Mouse (Mus musculus): Measurements from ENCODE around the gene Gm11985. TPM values are rescaled to one million over a fixed set of nuclear protein-coding genes. Genes with fewer than 3 reads are reported as not detected.

Gm11985 gene
- polyA plus RNA-seq, 1 experiment from 2014 or later: not detected

DNA sequence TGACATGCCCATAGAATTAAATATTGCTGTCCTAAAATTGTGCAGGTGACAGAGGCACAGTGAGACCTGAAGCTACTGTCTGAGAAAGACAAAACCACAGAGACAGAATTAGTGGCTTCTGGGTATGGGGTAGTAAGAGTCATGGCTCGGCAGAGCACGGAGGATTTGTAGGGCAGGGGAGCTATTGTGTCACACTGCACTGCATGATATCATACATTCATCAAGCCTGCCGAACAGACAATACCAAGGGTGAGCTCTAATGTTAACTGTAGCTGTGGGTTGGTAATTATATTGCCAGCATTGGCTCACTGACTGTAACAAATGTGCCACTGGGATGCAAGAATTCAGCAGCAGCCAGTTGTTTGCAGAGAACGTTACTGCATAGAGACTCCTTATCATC is 24.0 kb downstream of the Gm11985 start:
- H3K4me1 ChIP-seq: 0 out of 2 replicates have a peak, but pooled peaks cover 2% of the 10 kb centered on the region
- no peaks in the 10 kb centered on the region for H3K27me3 ChIP-seq (ENCODE audit: low read depth, poor library complexity, severe bottlenecking)
- no peak for DNase-seq (ENCODE audit: low spot score)
- no peaks in the 10 kb centered on the region for H3K9me3 ChIP-seq (replicated peaks)
- no peak overlapping the region for H3K4me3 ChIP-seq
- 92% methylated on average over 4 of the region's 4 CpGs for WGBS
- H3K36me3 ChIP-seq: no peaks in the 10 kb centered on the region
- H3K27ac ChIP-seq: no peak overlapping the region

DNA sequence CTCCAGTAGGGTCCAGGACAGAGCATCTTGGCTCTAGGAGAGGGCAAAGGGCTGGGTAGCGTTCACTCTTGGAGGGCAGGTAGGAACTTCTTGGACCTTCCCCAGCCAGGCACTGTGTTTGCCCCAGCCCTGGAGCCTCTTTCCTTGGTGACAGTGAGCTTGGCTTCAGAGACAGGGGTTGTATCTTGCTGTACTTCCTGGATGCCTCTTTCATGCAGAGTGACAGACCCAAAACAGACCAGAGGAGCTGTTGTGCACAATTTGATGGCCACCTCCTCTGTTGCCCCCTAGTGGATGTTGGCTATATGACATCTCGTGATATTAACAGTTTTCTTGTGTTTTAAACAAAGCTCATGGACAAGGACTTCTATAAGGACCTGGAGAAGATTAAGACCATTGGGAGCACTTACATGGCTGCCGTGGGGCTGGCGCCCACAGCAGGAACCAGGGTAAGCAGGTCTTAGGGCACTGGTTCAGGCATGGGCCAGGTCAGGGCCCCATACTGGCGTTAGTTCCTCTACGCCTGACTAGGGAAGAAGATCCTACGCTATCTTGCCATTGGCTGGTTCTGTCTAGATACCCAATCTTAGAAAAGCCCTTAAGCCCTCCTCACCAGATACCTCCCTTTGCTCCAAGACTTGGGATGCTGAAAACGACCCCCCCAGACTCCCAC is 26.7 kb downstream of the Gm11985 start:
- H3K9me3 ChIP-seq (replicated peaks): no peaks in the 10 kb centered on the region
- peak; percentile 40 for DNase-seq (ENCODE audit: low spot score)
- no peak overlapping the region for H3K27ac ChIP-seq

DNA sequence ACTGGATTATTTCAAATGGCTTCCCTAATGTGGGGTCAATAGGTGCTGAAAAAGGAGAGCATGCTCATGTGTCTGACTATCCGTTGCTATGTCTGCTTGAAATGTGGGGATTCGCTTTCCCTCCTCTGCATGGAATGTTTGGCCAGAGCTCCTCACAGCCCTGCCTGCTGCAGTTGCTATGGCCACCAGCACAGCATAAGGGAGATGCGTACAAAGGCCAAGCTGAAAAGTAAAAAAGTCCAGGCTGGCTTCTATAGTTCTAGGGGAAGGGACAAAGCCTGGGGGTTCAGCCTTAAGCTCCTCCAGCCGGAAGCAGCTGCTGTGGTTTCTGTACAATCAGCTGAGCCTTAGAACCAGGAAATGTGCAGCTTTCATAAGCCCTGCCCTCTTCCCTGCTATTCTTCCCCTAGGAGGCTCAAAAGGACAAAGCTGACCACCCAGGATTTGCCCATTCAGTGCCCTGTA is 27.7 kb downstream of the Gm11985 start:
- Histone ChIP-seq H3K36me3 (no peaks in the 10 kb centered on the region), H3K4me1 (0 out of 2 replicates have a peak, but pooled peaks cover 2% of the 10 kb centered on the region), H3K4me3 (no peak overlapping the region), H3K27ac (0 out of 2 replicates have a peak overlapping the region, but pooled peaks have one; percentile 14), H3K9me3 (replicated peaks) (no peaks in the 10 kb centered on the region), H3K27me3 (ENCODE audit: low read depth, poor library complexity, severe bottlenecking) (no peaks in the 10 kb centered on the region)
- DNase-seq (ENCODE audit: low spot score): no peak
- 87% methylated on average over 4 of the region's 4 CpGs for WGBS

More for the DNA sequence above, 26.7 kb downstream of the Gm11985 start:
- no peak overlapping the region for H3K4me3 ChIP-seq
- 0 out of 2 replicates have a peak, but pooled peaks cover 2% of the 10 kb centered on the region for H3K4me1 ChIP-seq
- H3K36me3 ChIP-seq: no peaks in the 10 kb centered on the region
- 78% methylated on average over 8 of the region's 8 CpGs for WGBS
- H3K27me3 ChIP-seq (ENCODE audit: low read depth, poor library complexity, severe bottlenecking): no peaks in the 10 kb centered on the region

DNA sequence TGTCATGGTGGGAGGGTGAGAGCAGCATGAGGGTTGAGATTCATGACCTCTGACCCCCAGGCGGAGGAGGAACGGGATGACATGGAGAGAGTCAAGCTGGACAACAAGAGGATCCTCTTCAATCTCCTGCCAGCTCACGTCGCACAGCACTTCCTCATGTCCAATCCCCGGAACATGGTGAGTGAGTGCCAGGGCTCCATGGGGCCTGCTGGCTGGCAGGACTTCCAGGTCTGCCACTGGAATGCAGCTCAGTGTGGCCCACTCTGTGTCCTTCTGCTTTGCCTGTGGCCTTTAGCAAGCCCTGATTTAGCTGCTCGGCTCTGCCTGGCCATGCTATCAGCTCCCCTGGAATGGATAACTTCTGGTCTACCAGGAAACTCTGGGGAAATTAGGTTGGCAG is 28.2 kb downstream of the Gm11985 start:
- no peaks in the 10 kb centered on the region for H3K36me3 ChIP-seq
- 0 out of 2 replicates have a peak, but pooled peaks cover 2% of the 10 kb centered on the region for H3K4me1 ChIP-seq
- H3K4me3 ChIP-seq: no peak overlapping the region
- no peaks in the 10 kb centered on the region for H3K9me3 ChIP-seq (replicated peaks)
- no peaks in the 10 kb centered on the region for H3K27me3 ChIP-seq (ENCODE audit: low read depth, poor library complexity, severe bottlenecking)
- no peak for DNase-seq (ENCODE audit: low spot score)
- H3K27ac ChIP-seq: peak overlapping the region; percentile 14; the same call in 1 of the 2 replicates
- 85% methylated on average over 6 of the region's 6 CpGs for WGBS

DNA sequence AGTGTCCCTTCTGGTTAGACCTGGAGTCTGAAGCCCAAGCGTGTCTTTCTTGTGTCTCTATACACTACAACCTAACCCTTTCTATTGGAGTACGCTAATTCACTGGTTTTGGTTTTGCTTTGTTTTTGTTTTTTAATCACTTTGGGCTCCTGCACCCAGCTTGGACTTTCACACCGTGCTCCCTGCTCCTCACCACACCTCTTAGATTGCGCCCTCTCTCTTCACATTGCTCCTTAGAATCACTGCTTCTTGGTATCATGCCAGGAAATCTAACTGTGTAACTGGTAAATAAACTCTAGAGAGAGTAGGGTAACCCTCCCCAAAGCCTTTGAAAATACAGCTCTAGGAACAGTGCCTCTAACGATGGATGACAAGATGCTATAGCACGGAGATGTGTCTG is 30.2 kb downstream of the Gm11985 start:
- no peaks in the 10 kb centered on the region for H3K36me3 ChIP-seq
- no peak overlapping the region for H3K4me3 ChIP-seq
- DNase-seq (ENCODE audit: low spot score): no peak
- WGBS: 90% methylated on average over 6 of the region's 6 CpGs
- no peaks in the 10 kb centered on the region for H3K27me3 ChIP-seq (ENCODE audit: low read depth, poor library complexity, severe bottlenecking)
- H3K9me3 ChIP-seq (replicated peaks): no peaks in the 10 kb centered on the region
- 0 out of 2 replicates have a peak, but pooled peaks cover 2% of the 10 kb centered on the region for H3K4me1 ChIP-seq
- H3K27ac ChIP-seq: no peak overlapping the region

DNA sequence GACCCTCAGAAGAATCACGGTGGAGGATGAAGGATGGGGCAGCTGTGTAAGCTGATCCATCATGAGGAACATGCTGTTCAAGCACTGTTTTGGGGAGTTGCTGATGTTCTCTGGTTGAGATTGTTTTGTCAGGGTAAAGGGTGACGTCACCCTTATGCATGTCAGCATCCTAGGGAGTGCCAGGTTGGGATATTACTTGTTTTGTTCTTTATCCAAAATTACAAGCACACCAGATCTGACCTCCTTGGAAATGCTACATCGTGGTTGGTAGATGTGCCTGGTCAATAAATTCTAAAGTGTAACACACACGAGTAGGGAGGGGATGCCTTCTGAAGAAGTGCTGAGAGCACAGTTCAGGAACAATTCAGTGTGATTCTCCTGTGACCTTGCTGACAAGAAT is 31.9 kb downstream of the Gm11985 start:
- H3K4me3 ChIP-seq: no peak overlapping the region
- DNase-seq (ENCODE audit: low spot score): no peak
- H3K36me3 ChIP-seq: no peaks in the 10 kb centered on the region
- no peaks in the 10 kb centered on the region for H3K9me3 ChIP-seq (replicated peaks)
- 75% methylated on average over 4 of the region's 4 CpGs for WGBS
- no peak overlapping the region for H3K27ac ChIP-seq
- H3K4me1 ChIP-seq: 0 out of 2 replicates have a peak, but pooled peaks cover 2% of the 10 kb centered on the region
- H3K27me3 ChIP-seq (ENCODE audit: low read depth, poor library complexity, severe bottlenecking): no peaks in the 10 kb centered on the region

DNA sequence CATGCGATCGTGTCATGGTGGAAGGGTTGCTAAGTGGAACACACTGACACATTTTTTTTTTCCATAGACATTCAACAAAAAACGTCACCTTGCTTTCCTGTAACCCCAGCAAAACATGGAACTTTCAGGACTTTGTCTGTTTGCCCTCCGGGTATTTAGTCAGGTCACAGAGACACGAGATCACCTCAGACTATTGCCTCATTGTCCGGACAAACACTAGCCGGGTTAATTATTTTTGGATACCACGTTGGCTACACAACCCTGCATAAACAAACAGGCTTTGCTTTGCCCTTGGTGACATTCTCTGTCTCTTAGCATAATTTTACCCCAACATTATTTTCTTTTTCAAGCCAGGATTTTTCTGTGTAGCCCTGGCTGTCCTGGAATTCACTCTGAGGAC is 35.3 kb downstream of the Gm11985 start:
- H3K4me1 ChIP-seq: peaks cover 10% of the 10 kb centered on the region
- no peak overlapping the region for H3K27ac ChIP-seq
- no peaks in the 10 kb centered on the region for H3K9me3 ChIP-seq (replicated peaks)
- no peak overlapping the region for H3K4me3 ChIP-seq
- 93% methylated on average over 8 of the region's 8 CpGs for WGBS
- no peak for DNase-seq (ENCODE audit: low spot score)
- H3K36me3 ChIP-seq: no peaks in the 10 kb centered on the region
- H3K27me3 ChIP-seq (ENCODE audit: low read depth, poor library complexity, severe bottlenecking): no peaks in the 10 kb centered on the region

DNA sequence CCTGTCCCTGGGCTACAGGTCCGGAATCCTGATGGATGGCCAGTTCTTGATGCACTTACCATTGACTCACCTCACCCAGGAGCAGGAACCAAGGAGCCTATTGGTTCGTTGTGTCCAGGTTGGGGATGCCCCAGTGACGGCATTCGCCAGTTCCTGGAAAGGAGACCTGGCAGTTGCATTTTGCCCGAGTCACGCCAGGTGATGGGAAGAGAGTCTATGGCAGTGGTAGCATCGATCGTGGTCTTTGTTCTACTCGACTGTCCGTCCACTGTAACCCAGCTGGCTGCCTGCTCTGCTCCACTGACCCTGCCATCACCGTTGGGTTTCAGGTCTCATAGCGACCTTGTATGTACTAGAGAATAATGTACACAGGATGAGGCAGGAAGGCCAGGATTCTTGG is 36.0 kb downstream of the Gm11985 start:
- no peaks in the 10 kb centered on the region for H3K9me3 ChIP-seq (replicated peaks)
- no peaks in the 10 kb centered on the region for H3K27me3 ChIP-seq (ENCODE audit: low read depth, poor library complexity, severe bottlenecking)
- no peaks in the 10 kb centered on the region for H3K36me3 ChIP-seq
- peaks cover 10% of the 10 kb centered on the region for H3K4me1 ChIP-seq
- WGBS: 94% methylated on average over 12 of the region's 12 CpGs
- no peak overlapping the region for H3K4me3 ChIP-seq
- H3K27ac ChIP-seq: no peak overlapping the region
- DNase-seq (ENCODE audit: low spot score): no peak

DNA sequence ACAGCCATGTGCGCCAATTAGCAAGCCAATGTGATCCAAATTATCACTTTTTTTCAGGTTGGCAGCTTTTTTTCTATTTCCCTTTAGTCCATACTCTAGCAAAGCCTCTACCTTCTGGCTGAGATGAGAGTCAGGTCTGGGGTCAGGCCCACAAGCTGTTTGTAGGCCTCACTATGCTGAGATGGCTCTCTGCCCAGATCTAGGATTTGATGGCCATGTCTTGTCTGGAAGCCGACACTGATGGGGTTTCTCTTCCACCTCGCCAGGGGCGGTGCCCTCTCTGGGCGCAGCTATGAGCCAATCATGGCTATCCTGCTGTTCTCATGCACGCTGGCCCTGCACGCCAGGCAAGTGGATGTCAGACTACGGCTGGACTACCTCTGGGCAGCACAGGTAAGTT is 37.9 kb downstream of the Gm11985 start:
- H3K4me3 ChIP-seq: no peak overlapping the region
- H3K27ac ChIP-seq: no peak overlapping the region
- H3K36me3 ChIP-seq: no peaks in the 10 kb centered on the region
- no peaks in the 10 kb centered on the region for H3K27me3 ChIP-seq (ENCODE audit: low read depth, poor library complexity, severe bottlenecking)
- DNase-seq (ENCODE audit: low spot score): no peak
- WGBS: 96% methylated on average over 8 of the region's 8 CpGs
- H3K4me1 ChIP-seq: peaks cover 10% of the 10 kb centered on the region
- no peaks in the 10 kb centered on the region for H3K9me3 ChIP-seq (replicated peaks)

DNA sequence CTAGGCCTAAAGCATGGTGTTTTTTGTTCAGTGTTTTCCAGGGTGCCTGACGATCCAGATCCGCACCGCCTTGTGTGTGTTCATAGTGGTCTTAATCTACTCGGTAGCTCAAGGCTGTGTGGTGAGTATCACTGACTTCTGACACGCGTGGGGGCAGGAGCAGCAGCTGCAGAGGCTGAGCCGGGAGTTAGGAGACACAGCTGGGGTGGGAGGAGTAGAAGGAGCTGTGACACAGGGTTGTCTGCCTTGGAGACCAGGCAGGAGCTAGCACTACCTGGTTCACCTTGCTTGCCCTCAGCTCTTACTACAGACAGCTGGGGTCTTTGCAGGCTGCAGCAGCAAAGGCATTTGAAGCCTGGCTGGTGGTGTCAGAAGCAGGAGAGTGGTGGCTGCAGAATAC is 38.9 kb downstream of the Gm11985 start:
- WGBS: 79% methylated on average over 7 of the region's 7 CpGs
- Histone ChIP-seq H3K27me3 (ENCODE audit: low read depth, poor library complexity, severe bottlenecking) (no peaks in the 10 kb centered on the region), H3K36me3 (no peaks in the 10 kb centered on the region), H3K4me1 (peaks cover 10% of the 10 kb centered on the region), H3K9me3 (replicated peaks) (no peaks in the 10 kb centered on the region), H3K4me3 (no peak overlapping the region), H3K27ac (0 out of 2 replicates have a peak overlapping the region, but pooled peaks have one; percentile 25)
- DNase-seq (ENCODE audit: low spot score): no peak

DNA sequence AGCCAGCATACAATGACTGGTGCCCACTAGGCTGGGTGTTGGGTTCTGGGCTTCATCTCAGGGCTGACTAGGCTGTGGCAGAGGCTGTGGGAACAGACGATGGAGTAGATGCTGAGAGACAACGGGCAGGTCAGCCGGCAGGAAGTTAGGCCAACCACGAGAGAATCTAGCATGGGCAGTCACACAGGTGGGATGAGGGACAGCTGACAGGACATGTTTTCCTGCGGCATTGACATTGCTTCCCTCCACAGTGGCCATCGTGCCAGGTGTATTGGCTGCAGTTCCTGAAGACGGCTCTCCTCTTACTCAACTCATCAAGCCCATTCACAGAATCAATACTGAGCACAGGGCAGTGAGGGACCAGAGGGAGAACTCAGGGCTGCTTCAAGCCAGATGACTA is 40.4 kb downstream of the Gm11985 start:
- no peaks in the 10 kb centered on the region for H3K9me3 ChIP-seq (replicated peaks)
- no peaks in the 10 kb centered on the region for H3K36me3 ChIP-seq
- 90% methylated on average over 7 of the region's 7 CpGs for WGBS
- H3K4me1 ChIP-seq: peaks cover 11% of the 10 kb centered on the region
- H3K4me3 ChIP-seq: no peak overlapping the region
- H3K27ac ChIP-seq: no peak overlapping the region
- no peaks in the 10 kb centered on the region for H3K27me3 ChIP-seq (ENCODE audit: low read depth, poor library complexity, severe bottlenecking)
- DNase-seq (ENCODE audit: low spot score): no peak

DNA sequence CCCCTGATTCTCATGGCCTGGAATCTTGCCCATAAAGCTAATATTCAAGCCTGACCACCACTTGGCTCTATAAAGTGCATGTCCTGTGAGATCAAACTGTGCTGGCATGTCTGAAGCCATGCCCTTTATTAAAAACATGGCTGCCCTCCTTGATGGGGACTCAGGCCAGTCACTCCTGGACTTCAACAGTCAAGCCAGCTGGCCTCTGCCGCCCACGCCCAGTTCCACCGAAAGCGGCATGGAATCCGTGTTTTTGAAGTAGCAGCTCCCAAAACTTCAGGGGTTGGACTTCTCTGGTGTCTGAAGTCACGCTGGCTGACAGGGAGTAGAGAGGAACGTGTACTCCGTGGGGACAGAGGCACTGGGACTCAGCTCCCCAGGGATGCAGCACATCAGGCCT is 40.8 kb downstream of the Gm11985 start:
- WGBS: 90% methylated on average over 8 of the region's 8 CpGs
- H3K4me3 ChIP-seq: no peak overlapping the region
- DNase-seq (ENCODE audit: low spot score): no peak
- H3K27me3 ChIP-seq (ENCODE audit: low read depth, poor library complexity, severe bottlenecking): no peaks in the 10 kb centered on the region
- peaks cover 15% of the 10 kb centered on the region for H3K4me1 ChIP-seq
- no peaks in the 10 kb centered on the region for H3K9me3 ChIP-seq (replicated peaks)
- H3K27ac ChIP-seq: no peak overlapping the region
- H3K36me3 ChIP-seq: no peaks in the 10 kb centered on the region

DNA sequence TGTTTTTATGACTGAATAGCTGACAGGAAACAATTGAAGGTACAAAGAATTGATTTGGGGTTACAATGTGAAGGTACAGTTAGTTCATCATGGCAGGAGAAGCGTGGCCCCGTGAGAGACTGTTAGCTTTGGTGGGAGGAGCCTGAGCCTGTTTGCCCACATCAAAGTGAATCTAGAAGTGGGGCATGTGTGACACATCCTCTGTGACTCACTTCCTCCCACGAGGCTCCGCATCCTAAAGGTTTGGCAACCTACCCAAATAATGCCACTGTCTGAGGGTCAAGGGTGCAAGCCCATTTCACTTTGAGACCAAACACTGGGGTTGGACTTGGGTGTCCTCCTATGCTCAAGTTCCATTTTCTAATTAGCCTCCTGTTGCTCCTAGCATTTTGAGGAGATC is 43.1 kb downstream of the Gm11985 start:
- Histone ChIP-seq H3K4me1 (peaks cover 16% of the 10 kb centered on the region), H3K27me3 (ENCODE audit: low read depth, poor library complexity, severe bottlenecking) (no peaks in the 10 kb centered on the region), H3K36me3 (no peaks in the 10 kb centered on the region), H3K9me3 (replicated peaks) (no peaks in the 10 kb centered on the region), H3K4me3 (no peak overlapping the region), H3K27ac (no peak overlapping the region)
- WGBS: 79% methylated on average over 4 of the region's 4 CpGs
- DNase-seq (ENCODE audit: low spot score): no peak

Measured in limb, embryonic 10.5 days (tissue).